Mouse (Mus musculus): ENCODE measurements at regions not wholly inside any gene's neighbourhood (a gene's known extent, or its start where the extent isn't known, plus 50 kb on each side); places are given as distances from the start of the nearest gene placed in this dataset.
"Not testable (repeated sequence)": the region's sequence is repeated elsewhere in the genome, so short reads cannot be mapped to it uniquely, and the experiment has no call there.

- H3K27me3 ChIP-seq; H3K4me2 ChIP-seq (replicated peaks); H3K9me3 ChIP-seq; ATAC-seq (ENCODE audit: insufficient number of reproducible peaks, insufficient read depth, low FRiP score, low TSS enrichment); H3K9ac ChIP-seq; H3K4me1 ChIP-seq; H3K4me3 ChIP-seq; H3K36me3 ChIP-seq; H3K27ac ChIP-seq: not testable (repeated sequence)
- WGBS, result 16% methylated on average over 2 of the region's 2 CpGs
Measured at GRCm38 (mm10) chr14:53665681-53666080, 588.2 kb downstream of the Dad1 start.

GRCm38 (mm10) chr14:53662700-53663355, 591.1 kb downstream of the Dad1 start:
- H3K9me3 ChIP-seq; ATAC-seq (ENCODE audit: insufficient number of reproducible peaks, insufficient read depth, low FRiP score, low TSS enrichment): not testable (repeated sequence)
- WGBS, result 69% methylated on average over 9 of the region's 9 CpGs

GRCm38 (mm10) chr14:53654669-53655068, 599.2 kb downstream of the Dad1 start:
- not testable (repeated sequence) for H3K4me3 ChIP-seq; H3K27me3 ChIP-seq; H3K9me3 ChIP-seq; H3K36me3 ChIP-seq; H3K4me2 ChIP-seq (replicated peaks); H3K27ac ChIP-seq; ATAC-seq (ENCODE audit: insufficient number of reproducible peaks, insufficient read depth, low FRiP score, low TSS enrichment); H3K9ac ChIP-seq; H3K4me1 ChIP-seq
- 92% methylated on average over 3 of the region's 3 CpGs for WGBS

More at GRCm38 (mm10) chr14:53662700-53663355, 591.1 kb downstream of the Dad1 start:
- H3K4me1 ChIP-seq; H3K27me3 ChIP-seq; H3K4me2 ChIP-seq (replicated peaks); H3K4me3 ChIP-seq; H3K27ac ChIP-seq; H3K36me3 ChIP-seq; H3K9ac ChIP-seq: not testable (repeated sequence)

- 53% methylated on average over 5 of the region's 5 CpGs for WGBS
- not testable (repeated sequence) for H3K36me3 ChIP-seq; H3K9me3 ChIP-seq; H3K4me3 ChIP-seq; ATAC-seq (ENCODE audit: insufficient number of reproducible peaks, insufficient read depth, low FRiP score, low TSS enrichment); H3K4me1 ChIP-seq; H3K9ac ChIP-seq; H3K27me3 ChIP-seq; H3K27ac ChIP-seq; H3K4me2 ChIP-seq (replicated peaks)
Measured at GRCm38 (mm10) chr14:53651061-53651460, 602.8 kb downstream of the Dad1 start.

GRCm38 (mm10) chr14:53649189-53649588, 604.7 kb downstream of the Dad1 start:
- no CpG with 5 or more reads among the region's 2 CpGs for WGBS
- not testable (repeated sequence) for H3K27me3 ChIP-seq; H3K4me2 ChIP-seq (replicated peaks); H3K36me3 ChIP-seq; H3K9ac ChIP-seq; H3K9me3 ChIP-seq; H3K27ac ChIP-seq; H3K4me3 ChIP-seq; H3K4me1 ChIP-seq; ATAC-seq (ENCODE audit: insufficient number of reproducible peaks, insufficient read depth, low FRiP score, low TSS enrichment)

GRCm38 (mm10) chr14:53640441-53640840, 613.5 kb downstream of the Dad1 start:
- 53% methylated on average over 1 of the region's 1 CpGs for WGBS
- not testable (repeated sequence) for H3K4me3 ChIP-seq; H3K9ac ChIP-seq; H3K9me3 ChIP-seq; H3K27ac ChIP-seq; H3K4me1 ChIP-seq; H3K27me3 ChIP-seq; ATAC-seq (ENCODE audit: insufficient number of reproducible peaks, insufficient read depth, low FRiP score, low TSS enrichment); H3K36me3 ChIP-seq; H3K4me2 ChIP-seq (replicated peaks)

GRCm38 (mm10) chr14:53637664-53638063, 616.2 kb downstream of the Dad1 start:
- not testable (repeated sequence) for H3K27me3 ChIP-seq; H3K36me3 ChIP-seq; H3K4me2 ChIP-seq (replicated peaks); ATAC-seq (ENCODE audit: insufficient number of reproducible peaks, insufficient read depth, low FRiP score, low TSS enrichment); H3K4me1 ChIP-seq; H3K9ac ChIP-seq; H3K9me3 ChIP-seq; H3K27ac ChIP-seq; H3K4me3 ChIP-seq
- WGBS, result 77% methylated on average over 1 of the region's 1 CpGs

GRCm38 (mm10) chr14:53635206-53635605, 618.7 kb downstream of the Dad1 start:
- not testable (repeated sequence) for H3K27ac ChIP-seq; ATAC-seq (ENCODE audit: insufficient number of reproducible peaks, insufficient read depth, low FRiP score, low TSS enrichment); H3K9me3 ChIP-seq; H3K36me3 ChIP-seq; H3K4me2 ChIP-seq (replicated peaks); H3K27me3 ChIP-seq; H3K9ac ChIP-seq; H3K4me3 ChIP-seq; H3K4me1 ChIP-seq
- WGBS, result 66% methylated on average over 7 of the region's 7 CpGs

- 52% methylated on average over 5 of the region's 5 CpGs for WGBS
- not testable (repeated sequence) for H3K9me3 ChIP-seq; H3K4me3 ChIP-seq; ATAC-seq (ENCODE audit: insufficient number of reproducible peaks, insufficient read depth, low FRiP score, low TSS enrichment); H3K27ac ChIP-seq; H3K27me3 ChIP-seq; H3K4me1 ChIP-seq; H3K36me3 ChIP-seq; H3K9ac ChIP-seq; H3K4me2 ChIP-seq (replicated peaks)
Measured at GRCm38 (mm10) chr14:53634320-53634979, 619.5 kb downstream of the Dad1 start.

GRCm38 (mm10) chr14:53633743-53634142, 620.2 kb downstream of the Dad1 start:
- ATAC-seq (ENCODE audit: insufficient number of reproducible peaks, insufficient read depth, low FRiP score, low TSS enrichment); H3K9me3 ChIP-seq; H3K36me3 ChIP-seq; H3K27me3 ChIP-seq; H3K4me1 ChIP-seq; H3K4me3 ChIP-seq; H3K9ac ChIP-seq; H3K27ac ChIP-seq; H3K4me2 ChIP-seq (replicated peaks): not testable (repeated sequence)
- WGBS, result 63% methylated on average over 1 of the region's 1 CpGs

GRCm38 (mm10) chr14:53621376-53621775, 632.5 kb downstream of the Dad1 start:
- not testable (repeated sequence) for H3K4me1 ChIP-seq; H3K9me3 ChIP-seq; H3K4me3 ChIP-seq; ATAC-seq (ENCODE audit: insufficient number of reproducible peaks, insufficient read depth, low FRiP score, low TSS enrichment); H3K9ac ChIP-seq; H3K27ac ChIP-seq; H3K27me3 ChIP-seq; H3K4me2 ChIP-seq (replicated peaks); H3K36me3 ChIP-seq
- WGBS, result 52% methylated on average over 4 of the region's 4 CpGs

- H3K27ac ChIP-seq; ATAC-seq (ENCODE audit: insufficient number of reproducible peaks, insufficient read depth, low FRiP score, low TSS enrichment); H3K9ac ChIP-seq; H3K4me2 ChIP-seq (replicated peaks); H3K9me3 ChIP-seq; H3K27me3 ChIP-seq; H3K36me3 ChIP-seq; H3K4me1 ChIP-seq; H3K4me3 ChIP-seq: not testable (repeated sequence)
- 53% methylated on average over 3 of the region's 3 CpGs for WGBS
Measured at GRCm38 (mm10) chr14:53616061-53616460, 637.8 kb downstream of the Dad1 start.

All from embryonic facial prominence, embryonic 12.5 days (tissue).